Mouse (Mus musculus): ENCODE data around the gene Cops9.

Gene Cops9

GRCm38 (mm10) chr1:92641514-92642272 lies at the start of gene Cops9:
Gene Cops9 (minus strand): TSS chr1:92641985.
- DNase-seq (ENCODE audit: extremely low spot score, low read depth, low spot score), result peak; percentile 56

GRCm38 (mm10) chr1:92691166-92691844 lies 49.5 kb upstream of the Cops9 start:
- DNase-seq (ENCODE audit: extremely low spot score, low read depth, low spot score), result no peak

GRCm38 (mm10) chr1:92686994-92687393 lies 45.2 kb upstream of the Cops9 start:
- no peak for DNase-seq (ENCODE audit: extremely low spot score, low read depth, low spot score)

- DNase-seq (ENCODE audit: extremely low spot score, low read depth, low spot score), result no peak
Measured at GRCm38 (mm10) chr1:92683151-92683550, 41.4 kb upstream of the Cops9 start.

GRCm38 (mm10) chr1:92680668-92681603 lies 39.2 kb upstream of the Cops9 start:
- no peak for DNase-seq (ENCODE audit: extremely low spot score, low read depth, low spot score)

- no peak for DNase-seq (ENCODE audit: extremely low spot score, low read depth, low spot score)
Measured at GRCm38 (mm10) chr1:92678757-92679156, 37.0 kb upstream of the Cops9 start.

- DNase-seq (ENCODE audit: extremely low spot score, low read depth, low spot score), result no peak
Measured at GRCm38 (mm10) chr1:92676676-92676975, 34.8 kb upstream of the Cops9 start.

- DNase-seq (ENCODE audit: extremely low spot score, low read depth, low spot score), result no peak
Measured at GRCm38 (mm10) chr1:92675932-92676675, 34.3 kb upstream of the Cops9 start.

GRCm38 (mm10) chr1:92673258-92673782 lies 31.5 kb upstream of the Cops9 start:
- DNase-seq (ENCODE audit: extremely low spot score, low read depth, low spot score), result no peak

GRCm38 (mm10) chr1:92671326-92671725 lies 29.5 kb upstream of the Cops9 start:
- no peak for DNase-seq (ENCODE audit: extremely low spot score, low read depth, low spot score)

- no peak for DNase-seq (ENCODE audit: extremely low spot score, low read depth, low spot score)
Measured at GRCm38 (mm10) chr1:92669430-92669829, 27.6 kb upstream of the Cops9 start.

GRCm38 (mm10) chr1:92667106-92667505 lies 25.3 kb upstream of the Cops9 start:
- DNase-seq (ENCODE audit: extremely low spot score, low read depth, low spot score), result no peak

GRCm38 (mm10) chr1:92659392-92659791 lies 17.6 kb upstream of the Cops9 start:
- no peak for DNase-seq (ENCODE audit: extremely low spot score, low read depth, low spot score)

- DNase-seq (ENCODE audit: extremely low spot score, low read depth, low spot score), result no peak
Measured at GRCm38 (mm10) chr1:92657025-92657820, 15.4 kb upstream of the Cops9 start.

- DNase-seq (ENCODE audit: extremely low spot score, low read depth, low spot score), result no peak
Measured at GRCm38 (mm10) chr1:92654676-92655075, 12.9 kb upstream of the Cops9 start.

- no peak for DNase-seq (ENCODE audit: extremely low spot score, low read depth, low spot score)
Measured at GRCm38 (mm10) chr1:92653179-92653578, 11.4 kb upstream of the Cops9 start.

- DNase-seq (ENCODE audit: extremely low spot score, low read depth, low spot score), result no peak
Measured at GRCm38 (mm10) chr1:92651467-92651866, 9.7 kb upstream of the Cops9 start.

- peak; percentile 46 for DNase-seq (ENCODE audit: extremely low spot score, low read depth, low spot score)
Measured at GRCm38 (mm10) chr1:92648673-92649072, 6.9 kb upstream of the Cops9 start, which contains the start of gene Otos. Gene Otos (minus strand): TSS chr1:92648841.

GRCm38 (mm10) chr1:92648197-92648596 lies 6.4 kb upstream of the Cops9 start:
- DNase-seq (ENCODE audit: extremely low spot score, low read depth, low spot score), result no peak

- DNase-seq (ENCODE audit: extremely low spot score, low read depth, low spot score), result peak; percentile 50
Measured at GRCm38 (mm10) chr1:92647752-92648151, 6.0 kb upstream of the Cops9 start.

All from hindlimb bud, embryonic 11.5 days (tissue).